Mouse (Mus musculus) stomach, embryonic 15.5 days (tissue): Measurements from ENCODE around the gene Tmem216. TPM values are rescaled to one million over a fixed set of nuclear protein-coding genes. Genes with fewer than 3 reads are reported as not detected.
"Not testable (repeated sequence)": the region's sequence is repeated elsewhere in the genome, so short reads cannot be mapped to it uniquely, and the experiment has no call there.

Experiments used
- ATAC-seq: fragments of 200-750 bp; cut with Nextera tagmentation; 2 replicates; pipeline ENCODE4 v1.8.0; 2017; ENCODE audit warnings: low read depth, moderate number of reproducible peaks, moderate TSS enrichment; ENCODE audit not compliant: insufficient read depth, low FRiP score
- H3K27ac ChIP-seq: fragments of 300-500 bp; sonication (generic); 2 replicates; pipeline ENCODE4 v1.5.1; 2015; ENCODE audit warnings: mild to moderate bottlenecking, inconsistent platforms
- H3K27me3 ChIP-seq: fragments of 300-500 bp; sonication (generic); replicated peaks from 2 replicates; pipeline ENCODE4 v1.6.1; 2015; ENCODE audit warnings: inconsistent platforms
- H3K36me3 ChIP-seq: fragments of 300-500 bp; sonication (generic); 2 replicates; pipeline ENCODE4 v1.6.1; 2015; ENCODE audit warnings: inconsistent platforms
- H3K4me1 ChIP-seq: fragments of 300-500 bp; sonication (generic); 2 replicates; pipeline ENCODE4 v1.6.1; 2015; ENCODE audit warnings: inconsistent platforms
- H3K4me2 ChIP-seq: fragments of 300-500 bp; sonication (generic); 2 replicates; pipeline ENCODE4 v1.6.1; 2015; ENCODE audit warnings: mild to moderate bottlenecking, inconsistent platforms
- H3K4me3 ChIP-seq: fragments of 300-500 bp; sonication (generic); replicated peaks from 2 replicates; pipeline ENCODE4 v1.5.1; 2015; ENCODE audit warnings: inconsistent platforms
- H3K9ac ChIP-seq: fragments of 300-500 bp; sonication (generic); 2 replicates; pipeline ENCODE4 v1.6.1; 2015; ENCODE audit warnings: inconsistent platforms
- H3K9me3 ChIP-seq: fragments of 300-500 bp; sonication (generic); 2 replicates; pipeline ENCODE4 v1.6.1; 2016; ENCODE audit warnings: inconsistent platforms
- WGBS: fragments of 180-500 bp; shearing (Covaris S2); methylation state at CpG from one replicate; pipeline ENCODE4 v1.1.7; 2015; 5-methylcytosine and 5-hydroxymethylcytosine counted together
- polyA plus RNA-seq: library from polyadenylated mRNA; unstranded; fragments of >200 nt; fragmentation: Nextera tagmentation; extraction: Ambion mirVana; gene quantifications from 2 replicates; pipeline ENCODE4 v1.2.1, GENCODE M21; 2015

The Tmem216 gene
- polyA plus RNA-seq, 1 experiment from 2014 or later, result 36.0 TPM

DNA sequence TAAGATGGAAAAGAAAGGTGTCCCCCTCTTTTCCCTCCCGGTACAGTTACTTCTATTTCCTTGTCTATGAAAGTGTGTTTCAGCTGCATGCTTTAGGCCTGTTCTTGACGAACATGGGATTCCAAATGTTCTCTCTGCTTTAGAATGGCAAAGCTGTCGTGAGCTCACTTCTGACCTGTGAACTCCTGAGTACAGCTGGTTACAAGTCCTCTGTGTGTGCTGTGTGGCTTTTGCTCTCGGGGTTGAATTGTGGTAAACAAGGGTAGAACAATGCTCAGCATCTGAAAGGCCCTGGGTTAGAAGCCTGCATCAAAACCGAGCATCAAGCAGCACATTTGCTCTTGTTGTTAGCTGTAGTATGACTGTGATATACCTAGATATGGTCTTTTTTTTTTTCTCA, 6.3 kb upstream of the Tmem216 start:
- WGBS, result 63% methylated on average over 5 of the region's 5 CpGs
- Histone ChIP-seq H3K4me3 (no peak overlapping the region), H3K27me3 (no peaks in the 10 kb centered on the region), H3K4me2 (no peak overlapping the region), H3K4me1 (no peaks in the 10 kb centered on the region), H3K9ac (no peak overlapping the region), H3K27ac (no peak overlapping the region), H3K9me3 (no peaks in the 10 kb centered on the region), H3K36me3 (no peaks in the 10 kb centered on the region)
- no peak for ATAC-seq

DNA sequence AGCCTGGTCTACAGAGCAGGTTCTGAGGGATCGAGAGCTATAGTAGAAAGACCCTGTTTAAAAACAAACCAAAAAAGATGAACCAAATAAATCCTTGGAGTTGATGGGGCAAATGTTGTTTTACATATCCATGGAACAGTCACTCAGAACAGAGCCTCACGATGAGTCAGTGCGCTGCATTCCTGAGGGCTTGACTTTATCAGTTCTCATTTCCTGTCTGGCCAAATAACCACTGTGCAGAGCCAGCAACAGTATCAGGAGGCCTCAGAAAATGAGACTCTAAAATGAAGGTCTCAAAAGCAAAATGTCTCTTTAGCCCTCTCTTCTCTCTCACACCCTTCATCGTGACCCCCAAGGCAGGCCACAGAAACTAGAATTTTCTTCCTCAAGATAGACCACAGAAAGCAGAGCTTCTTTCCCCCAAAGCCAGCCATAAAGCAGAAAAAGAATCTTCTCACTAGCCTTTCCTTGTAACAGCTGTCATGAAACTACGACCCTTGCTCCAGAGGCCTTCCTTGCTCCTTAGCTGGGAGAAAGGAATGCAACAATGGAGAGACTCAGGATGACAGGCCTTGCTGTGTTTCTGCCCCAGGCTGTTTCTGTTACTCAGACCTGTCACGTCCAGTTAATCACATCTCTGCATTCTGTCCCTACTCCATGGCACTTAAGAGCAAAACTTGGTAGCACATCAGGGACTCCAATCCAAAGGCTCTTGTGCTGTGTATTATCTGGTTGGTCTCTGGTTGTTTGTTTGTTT, 5.7 kb upstream of the Tmem216 start:
- Histone ChIP-seq H3K27ac (no peak overlapping the region), H3K9ac (no peak overlapping the region), H3K4me1 (no peaks in the 10 kb centered on the region), H3K27me3 (no peaks in the 10 kb centered on the region), H3K4me3 (no peak overlapping the region), H3K9me3 (no peaks in the 10 kb centered on the region), H3K4me2 (no peak overlapping the region), H3K36me3 (no peaks in the 10 kb centered on the region)
- no peak; the same call in 1 of the 2 replicates for ATAC-seq
- whole genome bisulfite sequencing, result 48% methylated on average over 6 of the region's 6 CpGs

DNA sequence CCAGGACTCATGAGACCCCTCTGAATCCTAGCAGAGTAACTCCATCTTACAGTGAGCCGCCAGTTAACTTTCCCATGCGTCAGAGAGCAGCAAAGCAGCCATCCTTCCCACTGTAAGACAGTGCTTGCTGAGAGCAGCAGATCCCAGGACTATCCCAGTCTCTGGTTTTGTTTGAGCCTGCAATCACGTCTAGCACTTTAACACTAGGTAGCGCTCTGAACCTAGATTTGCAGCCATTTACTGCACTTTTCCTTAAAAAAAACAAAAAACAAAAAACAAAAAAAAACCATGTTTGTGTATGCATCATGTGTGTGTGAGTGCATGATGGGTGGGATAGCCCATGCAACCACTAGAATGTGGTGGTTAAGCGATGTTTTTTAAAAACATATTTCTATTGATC, 4.1 kb upstream of the Tmem216 start:
- Histone ChIP-seq H3K4me3 (no peak overlapping the region), H3K9me3 (no peaks in the 10 kb centered on the region), H3K27ac (no peak overlapping the region), H3K4me1 (0 out of 2 replicates have a peak, but pooled peaks cover 4% of the 10 kb centered on the region), H3K27me3 (no peaks in the 10 kb centered on the region), H3K4me2 (no peak overlapping the region), H3K9ac (no peak overlapping the region), H3K36me3 (no peaks in the 10 kb centered on the region)
- no peak for ATAC-seq
- 38% methylated on average over 5 of the region's 5 CpGs for WGBS

DNA sequence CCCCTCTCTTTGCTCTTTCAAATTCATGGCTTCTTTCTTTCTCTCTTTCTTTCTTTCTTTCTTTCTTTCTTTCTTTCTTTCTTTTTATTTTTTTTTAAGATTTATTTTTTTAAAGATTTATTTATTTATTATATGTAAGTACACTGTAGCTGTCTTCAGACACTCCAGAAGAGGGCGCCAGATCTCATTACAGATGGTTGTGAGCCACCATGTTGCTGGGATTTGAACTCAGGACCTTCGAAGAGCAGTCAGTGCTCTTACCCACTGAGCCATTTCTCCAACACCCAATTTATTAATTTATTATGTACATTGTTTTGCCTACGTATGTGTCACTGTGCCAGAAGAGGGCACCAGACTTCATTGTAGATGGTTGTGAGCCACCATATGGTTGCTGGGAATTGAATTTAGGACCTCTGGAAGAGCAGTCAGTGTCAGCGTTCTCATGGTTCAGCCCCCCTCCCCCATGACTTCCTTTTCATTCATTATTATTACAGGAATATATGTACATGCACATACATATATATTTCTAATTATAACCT, 1.9 kb upstream of the Tmem216 start:
- not testable (repeated sequence) for H3K4me3 ChIP-seq, H3K9ac ChIP-seq, H3K4me1 ChIP-seq, H3K4me2 ChIP-seq, ATAC-seq, H3K27ac ChIP-seq, H3K9me3 ChIP-seq, H3K36me3 ChIP-seq, H3K27me3 ChIP-seq
- WGBS, result 71% methylated on average over 4 of the region's 4 CpGs

GRCm38 (mm10) chr19:10557430-10557829, 1.4 kb upstream of the Tmem216 start:
- ATAC-seq, result no peak
- Histone ChIP-seq H3K36me3 (no peaks in the 10 kb centered on the region), H3K27me3 (no peaks in the 10 kb centered on the region), H3K9me3 (no peaks in the 10 kb centered on the region), H3K9ac (no peak overlapping the region), H3K4me1 (0 out of 2 replicates have a peak, but pooled peaks cover 7% of the 10 kb centered on the region), H3K4me3 (no peak overlapping the region), H3K27ac (no peak overlapping the region), H3K4me2 (no peak overlapping the region)
- WGBS, result 83% methylated on average over 2 of the region's 2 CpGs

DNA sequence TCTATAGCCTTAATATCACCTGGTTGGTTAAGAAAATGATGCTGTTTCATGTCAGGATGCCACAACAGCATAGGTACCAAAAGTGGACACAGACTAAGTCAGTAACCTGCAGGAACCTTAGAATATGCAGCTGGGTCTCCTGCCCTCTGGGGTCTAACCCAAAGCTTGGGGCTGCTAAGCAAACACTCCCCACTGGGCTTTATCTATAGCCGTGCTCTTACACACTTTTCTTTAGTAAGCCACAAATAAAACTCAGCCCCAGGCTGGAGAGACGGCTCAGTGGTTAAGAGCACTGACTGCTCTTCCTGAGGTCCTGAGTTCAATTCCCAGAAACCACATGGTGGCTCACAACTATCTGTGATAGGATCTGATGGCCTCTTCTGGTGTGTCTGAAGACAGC, 963 bp upstream of the Tmem216 start:
- H3K4me1 ChIP-seq, result 0 out of 2 replicates have a peak, but pooled peaks cover 7% of the 10 kb centered on the region
- H3K36me3 ChIP-seq, result 0 out of 2 replicates have a peak, but pooled peaks cover 2% of the 10 kb centered on the region
- no peak overlapping the region for H3K4me3 ChIP-seq
- 65% methylated on average over 2 of the region's 2 CpGs for WGBS
- no peak overlapping the region for H3K27ac ChIP-seq
- no peak for ATAC-seq
- H3K9ac ChIP-seq, result no peak overlapping the region
- no peak overlapping the region for H3K4me2 ChIP-seq
- no peaks in the 10 kb centered on the region for H3K27me3 ChIP-seq
- no peaks in the 10 kb centered on the region for H3K9me3 ChIP-seq

DNA sequence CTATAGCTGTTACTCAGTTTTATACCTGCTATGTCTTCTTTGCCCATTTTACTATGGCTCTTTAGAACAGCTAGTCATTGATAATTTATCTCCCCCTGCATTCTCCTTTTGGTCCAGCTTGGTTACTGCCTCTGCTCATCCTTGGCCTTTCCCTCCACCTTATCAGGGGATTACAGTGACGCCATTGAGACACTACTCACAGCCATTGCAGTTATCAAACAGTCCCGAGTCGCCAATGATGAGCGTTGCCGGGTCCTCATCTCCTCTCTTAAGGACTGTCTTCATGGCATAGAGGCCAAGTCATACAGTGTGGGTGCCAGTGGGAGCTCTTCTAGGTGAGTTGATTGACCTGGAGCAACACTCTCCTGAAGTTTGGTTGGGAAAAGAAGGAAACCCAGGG, 16.6 kb downstream of the Tmem216 start:
- Histone ChIP-seq H3K27me3 (no peaks in the 10 kb centered on the region), H3K9ac (no peak overlapping the region), H3K4me1 (no peaks in the 10 kb centered on the region), H3K4me2 (no peak overlapping the region), H3K36me3 (peaks cover 61% of the 10 kb centered on the region), H3K4me3 (no peak overlapping the region), H3K9me3 (no peaks in the 10 kb centered on the region), H3K27ac (no peak overlapping the region)
- WGBS, result 91% methylated on average over 5 of the region's 5 CpGs
- ATAC-seq, result no peak

- Histone ChIP-seq H3K9me3 (no peaks in the 10 kb centered on the region), H3K27me3 (no peaks in the 10 kb centered on the region), H3K4me2 (no peak overlapping the region), H3K4me1 (peaks cover 15% of the 10 kb centered on the region), H3K27ac (no peak overlapping the region), H3K36me3 (peaks cover 37% of the 10 kb centered on the region), H3K9ac (no peak overlapping the region), H3K4me3 (no peak overlapping the region)
- ATAC-seq, result no peak
- 95% methylated on average over 1 of the region's 1 CpGs for WGBS
Observed at GRCm38 (mm10) chr19:10530082-10530481, 26.0 kb downstream of the Tmem216 start.

DNA sequence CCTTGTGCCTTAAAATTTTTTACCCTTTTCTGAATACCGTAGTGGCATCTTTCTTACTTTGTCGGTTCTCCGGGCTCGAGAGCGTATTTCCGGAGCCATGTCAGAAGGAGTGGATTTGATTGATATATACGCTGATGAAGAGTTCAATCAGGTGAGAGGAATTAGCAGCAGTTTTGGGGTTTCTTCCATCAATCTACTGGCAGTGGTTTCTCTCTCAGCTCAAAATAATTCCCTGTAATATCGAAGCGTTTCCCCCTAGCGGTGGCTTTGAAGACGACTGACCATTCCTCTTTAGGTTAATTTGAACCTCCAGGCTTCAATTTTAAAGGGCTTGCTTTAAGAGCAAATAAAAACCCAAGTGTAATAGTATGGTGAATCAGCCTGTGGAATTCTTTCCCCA, 30.1 kb downstream of the Tmem216 start, which contains the start of gene Sdhaf2:
TSS of gene Sdhaf2 (minus strand) at position 233 of the 400 bp plus-strand sequence.
- Histone ChIP-seq H3K4me3 (peak within 1 kb of the TSS; percentile 86), H3K9ac (peak within 1 kb of the TSS; percentile 82), H3K9me3 (no peaks in the 10 kb centered on the region), H3K36me3 (peaks cover 15% of the 10 kb centered on the region), H3K27me3 (no peaks in the 10 kb centered on the region), H3K4me2 (peak within 1 kb of the TSS; percentile 64), H3K4me1 (peaks cover 18% of the 10 kb centered on the region), H3K27ac (peak within 1 kb of the TSS; percentile 97)
- WGBS, result under 1% methylated on average over 11 of the region's 11 CpGs
- ATAC-seq, result no peak; the same call in 1 of the 2 replicates

DNA sequence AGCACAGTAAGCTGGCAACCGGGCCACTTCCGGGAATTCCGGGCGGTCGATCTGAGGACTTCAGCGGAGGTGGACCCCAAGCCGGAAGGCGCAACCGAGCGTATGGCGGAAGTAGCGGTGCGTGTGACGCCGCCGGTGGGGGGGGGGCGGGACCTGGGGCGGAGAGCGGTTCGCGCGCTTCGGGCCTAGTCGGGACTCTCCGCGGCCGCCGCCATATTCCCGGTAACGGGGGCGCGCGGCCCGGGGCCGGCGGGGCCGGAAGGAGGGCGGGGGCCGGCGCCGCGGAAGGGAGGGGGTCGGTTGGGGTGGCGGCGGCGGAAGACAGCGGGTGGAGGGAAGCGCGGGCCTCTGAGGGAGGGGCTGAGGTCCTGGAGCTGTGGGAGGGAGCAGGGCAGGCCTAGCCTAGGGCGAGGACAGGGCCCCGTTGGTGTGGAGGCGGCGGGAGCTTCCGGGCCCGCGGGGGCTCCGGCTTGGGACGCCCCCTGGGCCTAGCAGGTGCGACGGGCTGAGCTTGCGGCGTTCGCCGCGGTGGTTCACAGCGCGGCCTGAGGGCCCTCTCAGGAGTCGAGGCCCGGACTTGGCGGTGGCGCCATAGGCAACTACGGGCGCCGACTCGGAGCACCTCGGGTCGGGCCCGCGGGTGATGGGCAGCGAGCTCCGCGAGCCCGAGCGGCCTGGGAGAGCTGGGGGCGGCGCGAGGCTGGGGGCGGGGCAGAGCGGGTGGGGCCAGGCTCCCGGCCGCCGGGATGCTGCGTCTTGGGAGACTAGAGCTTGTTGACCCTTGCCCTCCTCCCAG, 30.7 kb downstream of the Tmem216 start, which contains the start of gene Cpsf7:
TSS of gene Cpsf7 (plus strand) at position 161 of the 796 bp plus-strand sequence.
- peak within 1 kb of the TSS; percentile 86 for H3K4me3 ChIP-seq
- no peaks in the 10 kb centered on the region for H3K27me3 ChIP-seq
- H3K4me1 ChIP-seq, result peaks cover 18% of the 10 kb centered on the region
- ATAC-seq, result peak; percentile 92
- peak within 1 kb of the TSS; percentile 64 for H3K4me2 ChIP-seq
- WGBS, result under 1% methylated on average over 88 of the region's 93 CpGs
- peak within 1 kb of the TSS; percentile 82 for H3K9ac ChIP-seq
- H3K36me3 ChIP-seq, result peaks cover 10% of the 10 kb centered on the region
- H3K9me3 ChIP-seq, result no peaks in the 10 kb centered on the region
- peak within 1 kb of the TSS; percentile 97 for H3K27ac ChIP-seq

GRCm38 (mm10) chr19:10524784-10525105, 31.3 kb downstream of the Tmem216 start:
- peak overlapping the region; percentile 86 for H3K4me3 ChIP-seq
- peak overlapping the region; percentile 52 for H3K9ac ChIP-seq
- peak overlapping the region; percentile 64 for H3K4me2 ChIP-seq
- no peaks in the 10 kb centered on the region for H3K27me3 ChIP-seq
- no peaks in the 10 kb centered on the region for H3K9me3 ChIP-seq
- H3K36me3 ChIP-seq, result peaks cover 6% of the 10 kb centered on the region; the same call in 1 of the 2 replicates
- peak overlapping the region; percentile 97 for H3K27ac ChIP-seq
- WGBS, result under 1% methylated on average over 19 of the region's 19 CpGs
- peaks cover 18% of the 10 kb centered on the region for H3K4me1 ChIP-seq
- no peak for ATAC-seq
